Mouse (Mus musculus): ENCODE data around the gene Nuak1.

GRCm38 (mm10) chr10:84368185-84368584 is 72.2 kb downstream of the Nuak1 start:
- no peak for TF ChIP-seq CTCF (IDR thresholded peaks at IDR 0.05; ENCODE audit: insufficient read depth, low read depth, low read length)
- TF ChIP-seq POLR2A (IDR thresholded peaks at IDR 0.05; ENCODE audit: insufficient read depth, low read depth, low read length) = no peak

All from olfactory bulb, adult 2 months (tissue).